Mouse (Mus musculus): Measurements from ENCODE around the gene Ttc39b. TPM values are rescaled to one million over a fixed set of nuclear protein-coding genes. Genes with fewer than 3 reads are reported as not detected.

The Ttc39b gene
- total RNA-seq, 1 experiment: 65.6 TPM

DNA sequence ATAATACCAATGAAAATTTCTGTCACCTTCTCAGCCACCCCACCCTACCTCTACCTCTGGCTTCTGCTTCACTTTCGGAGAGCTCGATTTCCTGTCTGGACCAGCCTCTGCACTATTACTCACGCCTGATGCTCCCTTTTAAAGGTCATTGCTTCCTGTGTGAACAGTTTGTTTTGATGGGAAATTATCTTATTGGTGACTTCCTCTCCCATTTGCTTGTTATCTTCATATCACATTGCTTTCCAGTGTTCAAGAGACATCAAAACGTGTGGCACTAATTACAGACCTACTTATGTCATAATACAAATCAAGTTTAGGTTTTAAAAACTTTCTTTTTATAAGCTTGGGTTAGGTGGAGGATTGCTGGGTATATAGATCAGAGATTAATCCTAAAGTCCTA, 3.5 kb upstream of the Ttc39b start:
- H3K27ac ChIP-seq (ENCODE audit: insufficient read depth, low read depth, low read length, poor library complexity, severe bottlenecking): peak overlapping the region; percentile 88; the same call in 1 of the 2 replicates
- no peak for DNase-seq (ENCODE audit: low read depth, low spot score)
- no peak overlapping the region for H3K4me3 ChIP-seq (ENCODE audit: insufficient read depth in 1 of 2, low read depth in 1 of 2, low read length in 2 of 2, poor library complexity in 1 of 2, severe bottlenecking in 1 of 2)
- in situ Hi-C loops (cut with MboI; ENCODE audit: low sequenced_read_pairs in 2 of 2, unreplicated experiment in 2 of 2): no loop called here
- no peak overlapping the region for H3K9ac ChIP-seq (ENCODE audit: insufficient read depth, low read depth, low read length, poor library complexity, severe bottlenecking)
- no peaks in the 10 kb centered on the region for H3K9me3 ChIP-seq (ENCODE audit: control insufficient read depth, insufficient read depth, low read depth, low read length)
- TF ChIP-seq CHD2 (IDR thresholded peaks at IDR 0.05; ENCODE audit: low read depth, low read length): no peak
- TF ChIP-seq HCFC1 (IDR thresholded peaks at IDR 0.05; ENCODE audit: borderline replicate concordance, insufficient read depth, low read length): no peak
- TF ChIP-seq MAFK (IDR thresholded peaks at IDR 0.05; ENCODE audit: insufficient read depth, low read depth, low read length): no peak
- no peak for TF ChIP-seq ZC3H11A (IDR thresholded peaks at IDR 0.05; ENCODE audit: borderline replicate concordance, low read depth, low read length)
- TF ChIP-seq ZNF384 (IDR thresholded peaks at IDR 0.05; ENCODE audit: low read depth, low read length): no peak
- H3K36me3 ChIP-seq (ENCODE audit: control insufficient read depth, insufficient read depth, low read length, poor library complexity, severe bottlenecking): no peaks in the 10 kb centered on the region
- H3K4me1 ChIP-seq (ENCODE audit: control insufficient read depth in 2 of 2, insufficient read depth in 2 of 2, low read length in 2 of 2, poor library complexity in 1 of 2): peaks cover 8 to 10% of the 10 kb centered on the region in 2 experiments

GRCm38 (mm10) chr4:83325366-83325765, 1.3 kb upstream of the Ttc39b start:
- Histone ChIP-seq H3K4me1 (ENCODE audit: control insufficient read depth in 2 of 2, insufficient read depth in 2 of 2, low read length in 2 of 2, poor library complexity in 1 of 2) (peaks cover 10 to 17% of the 10 kb centered on the region in 2 experiments), H3K9ac (ENCODE audit: insufficient read depth, low read depth, low read length, poor library complexity, severe bottlenecking) (no peak overlapping the region), H3K36me3 (ENCODE audit: control insufficient read depth, insufficient read depth, low read length, poor library complexity, severe bottlenecking) (no peaks in the 10 kb centered on the region), H3K9me3 (ENCODE audit: control insufficient read depth, insufficient read depth, low read depth, low read length) (no peaks in the 10 kb centered on the region), H3K27ac (ENCODE audit: insufficient read depth, low read depth, low read length, poor library complexity, severe bottlenecking) (no peak overlapping the region), H3K4me3 (ENCODE audit: insufficient read depth in 1 of 2, low read depth in 1 of 2, low read length in 2 of 2, poor library complexity in 1 of 2, severe bottlenecking in 1 of 2) (no peak overlapping the region)
- TF ChIP-seq ZNF384 (IDR thresholded peaks at IDR 0.05; ENCODE audit: low read depth, low read length) (no peak), HCFC1 (IDR thresholded peaks at IDR 0.05; ENCODE audit: borderline replicate concordance, insufficient read depth, low read length) (no peak), ZC3H11A (IDR thresholded peaks at IDR 0.05; ENCODE audit: borderline replicate concordance, low read depth, low read length) (no peak), CHD2 (IDR thresholded peaks at IDR 0.05; ENCODE audit: low read depth, low read length) (no peak), MAFK (IDR thresholded peaks at IDR 0.05; ENCODE audit: insufficient read depth, low read depth, low read length) (no peak)
- in situ Hi-C loops (cut with MboI; ENCODE audit: low sequenced_read_pairs in 2 of 2, unreplicated experiment in 2 of 2): no loop called here
- DNase-seq (ENCODE audit: low read depth, low spot score): no peak

- Histone ChIP-seq H3K4me3 (ENCODE audit: insufficient read depth in 1 of 2, low read depth in 1 of 2, low read length in 2 of 2, poor library complexity in 1 of 2, severe bottlenecking in 1 of 2) (peak overlapping the region; percentile 87 to 90), H3K9me3 (ENCODE audit: control insufficient read depth, insufficient read depth, low read depth, low read length) (no peaks in the 10 kb centered on the region), H3K9ac (ENCODE audit: insufficient read depth, low read depth, low read length, poor library complexity, severe bottlenecking) (peak overlapping the region; percentile 78), H3K27ac (ENCODE audit: insufficient read depth, low read depth, low read length, poor library complexity, severe bottlenecking) (peak overlapping the region; percentile 56), H3K36me3 (ENCODE audit: control insufficient read depth, insufficient read depth, low read length, poor library complexity, severe bottlenecking) (no peaks in the 10 kb centered on the region), H3K4me1 (ENCODE audit: control insufficient read depth in 2 of 2, insufficient read depth in 2 of 2, low read length in 2 of 2, poor library complexity in 1 of 2) (peaks cover 14 to 16% of the 10 kb centered on the region in 2 experiments)
- in situ Hi-C loops (cut with MboI; ENCODE audit: low sequenced_read_pairs in 2 of 2, unreplicated experiment in 2 of 2): no loop called here
- peak; percentile 55 for DNase-seq (ENCODE audit: low read depth, low spot score)
- TF ChIP-seq CHD2 (IDR thresholded peaks at IDR 0.05; ENCODE audit: low read depth, low read length): no peak
- no peak for TF ChIP-seq HCFC1 (IDR thresholded peaks at IDR 0.05; ENCODE audit: borderline replicate concordance, insufficient read depth, low read length)
Measured at GRCm38 (mm10) chr4:83323201-83323903, 703 bp downstream of the Ttc39b start.

- TF ChIP-seq ZC3H11A (IDR thresholded peaks at IDR 0.05; ENCODE audit: borderline replicate concordance, low read depth, low read length) (no peak), HCFC1 (IDR thresholded peaks at IDR 0.05; ENCODE audit: borderline replicate concordance, insufficient read depth, low read length) (no peak), ZNF384 (IDR thresholded peaks at IDR 0.05; ENCODE audit: low read depth, low read length) (no peak), MAFK (IDR thresholded peaks at IDR 0.05; ENCODE audit: insufficient read depth, low read depth, low read length) (no peak), CHD2 (IDR thresholded peaks at IDR 0.05; ENCODE audit: low read depth, low read length) (no peak)
- Histone ChIP-seq H3K9ac (ENCODE audit: insufficient read depth, low read depth, low read length, poor library complexity, severe bottlenecking) (no peak overlapping the region), H3K36me3 (ENCODE audit: control insufficient read depth, insufficient read depth, low read length, poor library complexity, severe bottlenecking) (no peaks in the 10 kb centered on the region), H3K4me1 (ENCODE audit: control insufficient read depth in 2 of 2, insufficient read depth in 2 of 2, low read length in 2 of 2, poor library complexity in 1 of 2) (peaks cover 27 to 34% of the 10 kb centered on the region in 2 experiments), H3K9me3 (ENCODE audit: control insufficient read depth, insufficient read depth, low read depth, low read length) (no peaks in the 10 kb centered on the region), H3K27ac (ENCODE audit: insufficient read depth, low read depth, low read length, poor library complexity, severe bottlenecking) (no peak overlapping the region; the same call in 1 of the 2 replicates), H3K4me3 (ENCODE audit: insufficient read depth in 1 of 2, low read depth in 1 of 2, low read length in 2 of 2, poor library complexity in 1 of 2, severe bottlenecking in 1 of 2) (no peak overlapping the region)
- in situ Hi-C loops (cut with MboI; ENCODE audit: low sequenced_read_pairs in 2 of 2, unreplicated experiment in 2 of 2): no loop called here
- no peak for DNase-seq (ENCODE audit: low read depth, low spot score)
Measured at GRCm38 (mm10) chr4:83319736-83320135, 4.3 kb downstream of the Ttc39b start.
